Mouse (Mus musculus) limb, embryonic 14.5 days (tissue): ENCODE data around the gene Slfn5. TPM values are rescaled to one million over a fixed set of nuclear protein-coding genes. Genes with fewer than 3 reads are reported as not detected.
"Not testable (repeated sequence)": the region's sequence is repeated elsewhere in the genome, so short reads cannot be mapped to it uniquely, and the experiment has no call there.

ENCODE experiments used
- ATAC-seq: fragments of 200-750 bp; cut with Nextera tagmentation; 2 replicates; pipeline ENCODE4 v1.8.0; 2017; ENCODE audit warnings: low read depth, moderate number of reproducible peaks, moderate TSS enrichment; ENCODE audit not compliant: low FRiP score
- DNase-seq: peaks from one replicate; pipeline ENCODE4 v3.0.0-alpha.2; 2015; ENCODE audit warnings: low spot score
- H3K27ac ChIP-seq: fragments of 300-500 bp; sonication (generic); replicated peaks from 2 replicates; pipeline ENCODE4 v1.5.1; 2014; ENCODE audit warnings: low read depth, mild to moderate bottlenecking, low read length, moderate library complexity, mixed read lengths
- H3K27me3 ChIP-seq: fragments of 300-500 bp; sonication (generic); 2 replicates; pipeline ENCODE4 v1.6.1; 2014; ENCODE audit warnings: low read length, mixed read lengths; ENCODE audit not compliant: control insufficient read depth, insufficient read depth
- H3K36me3 ChIP-seq: fragments of 300-500 bp; sonication (generic); 2 replicates; pipeline ENCODE4 v1.6.1; 2014; ENCODE audit warnings: mild to moderate bottlenecking, low read length, moderate library complexity, mixed read lengths; ENCODE audit not compliant: control insufficient read depth, insufficient read depth
- H3K4me1 ChIP-seq: fragments of 300-500 bp; sonication (generic); 2 replicates; pipeline ENCODE4 v1.6.1; 2014; ENCODE audit warnings: antibody characterized with exemption, low read length, mixed read lengths; ENCODE audit not compliant: control insufficient read depth, insufficient read depth
- H3K4me2 ChIP-seq: fragments of 300-500 bp; sonication (generic); replicated peaks from 2 replicates; pipeline ENCODE4 v1.6.1; 2014; ENCODE audit warnings: low read depth, mild to moderate bottlenecking, low read length, moderate library complexity; ENCODE audit not compliant: severe bottlenecking
- H3K4me3 ChIP-seq: fragments of 300-500 bp; sonication (generic); replicated peaks from 2 replicates; pipeline ENCODE4 v1.5.1; 2014; ENCODE audit warnings: low read length
- H3K9ac ChIP-seq: fragments of 300-500 bp; sonication (generic); 2 replicates; pipeline ENCODE4 v1.6.1; 2014; ENCODE audit warnings: mild to moderate bottlenecking, low read depth, low read length, moderate library complexity; ENCODE audit not compliant: severe bottlenecking
- H3K9me3 ChIP-seq: fragments of 300-500 bp; sonication (generic); 2 replicates; pipeline ENCODE4 v1.6.1; 2016; ENCODE audit warnings: low read length; ENCODE audit not compliant: control insufficient read depth
- POLR2A ChIP-seq: fragments of 200-500 bp; IDR thresholded peaks from 2 replicates; pipeline ENCODE4 v1.8.0; 2012; ENCODE audit warnings: inconsistent platforms, mild to moderate bottlenecking, moderate library complexity, borderline replicate concordance; ENCODE audit not compliant: insufficient read depth, insufficient read length; ENCODE audit errors: extremely low read depth
- WGBS: fragments of 180-500 bp; shearing (Covaris S2); extraction: QIAGEN DNeasy Blood & Tissue Kit; methylation state at CpG from one replicate; pipeline ENCODE4 v1.1.7; 2014; 5-methylcytosine and 5-hydroxymethylcytosine counted together
- polyA plus RNA-seq, 2 experiments: library from polyadenylated mRNA; depleted of rRNA in 1 of 2; stranded (reverse) in 1 of 2; unstranded in 1 of 2; fragments of >200 nt; fragmentation: Nextera tagmentation in 1 of 2; extraction: Ambion mirVana in 1 of 2; gene quantifications; 2 replicates each; pipeline versions ENCODE4 v1.2.1 to v1.2.3; 2012 to 2014

Gene Slfn5
- polyA plus RNA-seq, 2 experiments, result 1.3 to 1.6 TPM

- 1% methylated on average over 33 of the region's 119 CpGs for WGBS
- not testable (repeated sequence) for H3K4me1 ChIP-seq, DNase-seq, H3K36me3 ChIP-seq, ATAC-seq, H3K9me3 ChIP-seq, H3K27ac ChIP-seq
- peak overlapping the region; percentile 91 for H3K4me2 ChIP-seq
- peak overlapping the region; percentile 38; the same call in 1 of the 2 replicates for H3K9ac ChIP-seq
- peak overlapping the region; percentile 45 for H3K4me3 ChIP-seq
- H3K27me3 ChIP-seq, result peaks cover 75% of the 10 kb centered on the region
These were observed 19.3 kb upstream of the Slfn5 start for GRCm38 (mm10) chr11:82931671-82932450.

GRCm38 (mm10) chr11:82933186-82933585 is 18.0 kb upstream of the Slfn5 start:
- Histone ChIP-seq H3K27me3 (peaks cover 67% of the 10 kb centered on the region), H3K4me3 (peak overlapping the region; percentile 45), H3K36me3 (no peaks in the 10 kb centered on the region), H3K27ac (no peak overlapping the region), H3K4me2 (peak overlapping the region; percentile 91), H3K4me1 (peaks cover 3% of the 10 kb centered on the region; the same call in 1 of the 2 replicates), H3K9me3 (no peaks in the 10 kb centered on the region), H3K9ac (peak overlapping the region; percentile 43; the same call in 1 of the 2 replicates)
- no peak for TF ChIP-seq POLR2A
- ATAC-seq (no peak), DNase-seq (no peak)
- 6% methylated on average over 25 of the region's 29 CpGs for WGBS

- no peak overlapping the region for H3K4me2 ChIP-seq
- no peak for DNase-seq
- no peaks in the 10 kb centered on the region for H3K36me3 ChIP-seq
- H3K9me3 ChIP-seq, result no peaks in the 10 kb centered on the region
- TF ChIP-seq POLR2A, result no peak
- 14% methylated on average over 6 of the region's 6 CpGs for WGBS
- no peak overlapping the region for H3K9ac ChIP-seq
- no peak overlapping the region for H3K4me3 ChIP-seq
- no peak overlapping the region for H3K27ac ChIP-seq
- no peak for ATAC-seq
- H3K27me3 ChIP-seq, result peaks cover 8% of the 10 kb centered on the region; the same call in 1 of the 2 replicates
- no peaks in the 10 kb centered on the region for H3K4me1 ChIP-seq
These were observed 7.8 kb upstream of the Slfn5 start for GRCm38 (mm10) chr11:82943336-82943735.

- WGBS, result 58% methylated on average over 2 of the region's 2 CpGs
- no peak for ATAC-seq
- Histone ChIP-seq H3K36me3 (no peaks in the 10 kb centered on the region), H3K9ac (no peak overlapping the region), H3K9me3 (no peaks in the 10 kb centered on the region), H3K4me1 (no peaks in the 10 kb centered on the region), H3K4me3 (no peak overlapping the region), H3K27ac (no peak overlapping the region), H3K27me3 (peaks cover 10% of the 10 kb centered on the region), H3K4me2 (no peak overlapping the region)
- no peak for TF ChIP-seq POLR2A
- no peak for DNase-seq
These were observed 5.5 kb upstream of the Slfn5 start for GRCm38 (mm10) chr11:82945636-82946035.

GRCm38 (mm10) chr11:82947457-82947856 is 3.7 kb upstream of the Slfn5 start:
- Histone ChIP-seq H3K27me3 (peaks cover 27% of the 10 kb centered on the region), H3K4me2 (no peak overlapping the region), H3K27ac (no peak overlapping the region), H3K4me3 (no peak overlapping the region), H3K9ac (no peak overlapping the region), H3K4me1 (no peaks in the 10 kb centered on the region), H3K9me3 (no peaks in the 10 kb centered on the region), H3K36me3 (no peaks in the 10 kb centered on the region)
- DNase-seq, result no peak
- WGBS, result 47% methylated on average over 4 of the region's 4 CpGs
- no peak for TF ChIP-seq POLR2A
- no peak for ATAC-seq
